Mouse (Mus musculus) mature B cell (primary cell): Measurements from ENCODE around the gene Uqcc3.
"Not testable (repeated sequence)": the region's sequence is repeated elsewhere in the genome, so short reads cannot be mapped to it uniquely, and the experiment has no call there.

Source experiments
- in situ Hi-C: fragments of 300-500 bp; cut with MboI; formaldehyde crosslinking; loops from 2 replicates; pipeline ENCODE4 v1.14.3; 2019

The Uqcc3 gene

GRCm38 (mm10) chr19:8850402-8850901 lies 30.3 kb downstream of the Uqcc3 start, which contains the start of gene Lrrn4cl:
Gene Lrrn4cl, plus strand, starts transcription at chr19:8850768.
- in situ Hi-C loops: loop anchor here (5.0 kb wide), 1 partner anchor 262 kb away; no protein-coding TSS in a partner anchor

DNA sequence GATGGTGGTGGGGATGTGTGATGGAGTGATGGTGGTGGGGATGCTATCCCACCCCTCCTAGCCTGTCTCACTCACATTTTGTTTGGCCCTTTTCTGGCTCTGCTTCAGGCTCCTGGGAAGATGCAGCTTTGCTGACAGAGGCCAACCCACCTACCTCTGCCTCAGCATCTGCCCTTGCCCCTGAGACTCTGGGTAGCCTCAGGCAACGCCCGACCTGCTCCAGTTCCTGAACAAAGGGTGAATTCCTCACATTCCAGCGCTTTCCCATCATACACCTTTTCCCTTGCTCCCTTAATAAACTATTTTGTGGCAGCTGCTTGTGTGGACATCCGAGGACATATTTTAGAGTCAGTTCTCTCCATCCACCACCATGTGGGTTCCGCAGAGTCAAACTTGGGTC lies 32.4 kb downstream of the Uqcc3 start:
- in situ Hi-C loops: no loop called here

DNA sequence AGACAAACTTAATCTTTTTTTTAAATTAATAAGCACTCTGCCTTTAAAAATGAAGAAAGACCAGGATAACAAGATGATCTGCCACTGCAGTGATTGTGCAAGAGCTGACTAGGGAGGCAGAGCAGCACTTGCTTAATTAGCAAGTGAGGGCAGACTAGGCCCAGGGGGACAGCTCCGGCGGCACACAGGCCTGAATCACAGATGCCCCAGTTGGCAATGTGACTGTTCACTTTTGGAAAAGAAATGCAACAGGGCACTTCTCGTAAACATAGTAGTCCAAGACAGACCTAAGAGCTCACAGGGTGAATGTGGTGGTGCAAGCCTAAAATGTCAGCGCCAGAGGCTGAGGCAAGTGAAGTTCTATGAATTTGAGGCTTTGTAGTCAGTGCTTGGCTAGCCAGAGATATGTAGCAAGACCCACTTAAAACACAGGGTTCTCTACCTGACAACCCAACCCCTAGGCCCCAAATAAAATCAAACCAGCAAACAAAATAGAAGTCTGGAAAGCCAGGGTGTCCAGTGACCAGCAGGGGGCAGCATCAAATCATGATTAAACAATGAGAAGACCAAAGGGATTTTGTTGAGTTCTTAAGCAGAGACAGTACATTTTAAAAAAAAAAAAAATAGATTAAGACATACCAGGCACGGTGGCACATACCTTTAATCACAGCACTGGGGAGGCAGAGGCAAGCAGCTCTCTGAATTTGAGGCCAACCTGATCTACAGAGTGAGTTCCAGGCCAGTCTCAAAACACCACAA lies 36.2 kb downstream of the Uqcc3 start:
- in situ Hi-C loops: no loop called here

DNA sequence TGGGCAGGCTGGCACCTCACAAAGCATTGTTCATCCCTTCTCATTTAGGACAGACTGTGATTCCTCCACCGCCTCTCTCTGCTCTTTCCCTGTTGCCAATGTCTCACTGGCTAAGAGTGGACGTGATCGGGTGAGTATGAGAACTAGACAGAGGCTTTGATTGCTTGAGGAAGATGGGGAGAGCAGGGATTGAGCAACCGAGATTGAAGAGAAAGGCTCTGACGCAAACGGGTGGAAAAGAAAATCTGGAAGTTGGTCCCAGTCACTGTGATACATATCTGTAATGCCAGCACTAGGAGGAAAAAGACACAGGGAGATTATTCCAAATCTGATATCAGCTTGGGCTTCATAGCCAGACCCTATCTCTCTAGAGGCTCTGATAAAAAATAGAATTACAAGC lies 37.8 kb downstream of the Uqcc3 start:
- in situ Hi-C loops: no loop called here

GRCm38 (mm10) chr19:8841012-8841411 lies 39.7 kb downstream of the Uqcc3 start:
- in situ Hi-C loops: no loop called here

GRCm38 (mm10) chr19:8839908-8840791 lies 40.6 kb downstream of the Uqcc3 start:
- in situ Hi-C loops: no loop called here

DNA sequence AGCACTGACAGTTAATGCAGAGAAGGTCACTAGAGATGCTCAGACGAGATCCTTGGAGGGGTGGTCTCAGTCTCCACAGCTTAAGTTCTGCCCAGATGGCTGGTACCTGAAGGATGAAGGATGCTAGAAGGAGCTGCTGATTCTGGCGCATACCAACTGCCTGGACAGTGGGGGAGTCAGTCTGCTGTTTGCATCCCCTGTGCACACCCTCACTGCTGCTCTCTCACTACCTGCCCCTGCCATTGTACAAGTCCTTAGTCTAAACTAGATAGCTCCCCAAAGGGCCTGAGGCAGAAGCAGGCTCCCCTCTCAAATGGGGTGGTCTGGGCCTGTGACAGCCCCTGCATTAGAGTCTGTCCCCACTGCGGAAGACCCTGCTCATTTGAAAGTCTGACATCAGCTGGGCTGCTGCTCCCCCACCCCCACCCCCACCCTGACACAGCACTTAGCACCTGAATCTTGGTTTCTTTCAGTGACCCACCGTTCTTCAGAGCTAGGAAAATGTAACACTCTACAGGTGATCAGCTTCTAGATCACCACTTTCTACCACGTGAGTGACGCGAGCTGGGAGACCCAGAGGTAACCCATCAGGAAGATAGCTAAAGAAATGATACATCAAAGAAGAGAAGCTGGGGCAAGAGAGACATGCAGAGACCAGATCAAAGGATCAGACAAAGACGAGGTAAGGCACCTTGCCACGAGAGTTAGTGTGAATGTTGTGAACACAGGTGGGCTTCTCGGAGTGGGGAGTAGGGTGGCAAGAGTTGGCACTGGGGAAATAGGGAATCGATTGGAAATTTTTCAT lies 41.4 kb downstream of the Uqcc3 start, which contains the start of gene Gng3:
Gene Gng3 (minus strand): TSS at position 92 of the 805 bp plus-strand sequence.
- in situ Hi-C loops: no loop called here

DNA sequence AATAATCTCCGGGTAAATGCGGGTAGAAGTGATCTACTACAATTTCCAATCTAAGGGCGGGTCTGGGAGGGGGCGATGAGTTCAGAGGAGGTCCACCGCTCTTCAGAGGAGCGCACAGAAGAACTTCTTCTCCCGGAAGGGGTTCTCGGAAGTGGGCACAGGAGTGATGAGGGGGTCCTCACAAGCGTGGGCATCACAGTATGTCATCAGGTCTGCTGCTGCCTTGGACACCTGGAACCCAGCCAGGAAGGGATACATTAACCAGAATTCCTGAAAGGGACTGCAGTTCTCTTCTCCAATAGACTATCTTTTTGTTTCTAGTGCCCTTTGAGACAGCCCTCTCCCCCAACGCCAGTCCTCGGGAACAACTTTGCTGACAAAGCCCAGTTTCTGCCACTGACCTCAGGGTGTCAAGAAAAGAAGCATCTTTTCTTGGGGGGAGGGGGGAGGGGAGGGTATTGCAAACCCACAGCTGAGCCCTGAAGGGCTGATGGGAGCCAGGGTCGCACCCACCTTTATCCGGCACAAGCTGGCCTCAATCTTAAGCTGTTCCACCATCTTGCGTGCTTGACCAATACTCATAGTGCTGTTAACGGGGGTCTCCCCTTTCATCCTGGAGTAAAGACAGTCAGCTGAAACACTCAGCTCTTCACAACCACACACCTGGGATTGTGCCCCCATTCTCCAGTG lies 42.5 kb downstream of the Uqcc3 start:
- in situ Hi-C loops: no loop called here

- in situ Hi-C loops: no loop called here
These were observed 43.4 kb downstream of the Uqcc3 start, which contains the start of gene Bscl2 for GRCm38 (mm10) chr19:8837251-8837791. Gene Bscl2, plus strand, starts transcription at chr19:8837467.

- in situ Hi-C loops: not testable (repeated sequence)
These were observed 44.4 kb downstream of the Uqcc3 start for GRCm38 (mm10) chr19:8836327-8836726.

GRCm38 (mm10) chr19:8832971-8833370 lies 47.8 kb downstream of the Uqcc3 start:
- in situ Hi-C loops: no loop called here

DNA sequence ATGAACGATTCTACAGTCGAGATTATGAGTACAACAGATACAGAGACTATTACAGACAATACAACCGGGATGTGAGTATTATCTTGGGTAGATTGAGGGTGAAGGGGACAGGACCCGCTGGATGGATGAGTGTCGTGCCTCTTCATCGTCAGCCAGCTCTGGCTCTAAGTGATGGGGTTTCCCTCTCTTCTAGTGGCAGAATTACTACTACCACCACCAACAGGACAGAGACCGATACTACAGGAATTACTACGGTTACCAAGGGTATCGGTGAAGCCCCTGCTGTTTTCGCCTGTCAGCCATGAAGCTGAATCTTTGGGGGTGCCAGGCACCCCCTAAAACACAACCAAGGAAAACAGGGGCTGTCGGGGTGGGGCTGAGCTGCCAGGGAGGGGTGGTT lies 49.5 kb downstream of the Uqcc3 start:
- in situ Hi-C loops: no loop called here

DNA sequence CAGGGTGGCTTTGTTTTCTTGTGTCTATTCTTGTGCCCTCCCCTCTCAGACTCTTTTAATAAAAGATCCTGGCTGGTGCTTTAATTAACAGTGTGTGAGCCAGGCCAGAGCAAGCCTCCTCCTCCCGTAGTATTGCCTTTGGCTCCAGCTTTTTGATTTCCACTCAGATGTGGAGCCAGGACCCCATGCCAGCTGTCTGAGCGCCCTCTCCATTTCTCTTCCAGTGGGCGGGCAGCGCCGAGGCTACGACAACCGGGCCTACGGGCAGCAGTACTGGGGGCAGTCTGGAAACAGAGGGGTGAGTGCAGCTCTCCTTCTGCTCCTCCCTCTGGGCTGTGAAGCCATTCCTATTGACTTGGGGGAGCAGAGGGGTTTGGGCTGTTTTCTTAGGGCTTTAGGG lies 50.1 kb downstream of the Uqcc3 start:
- in situ Hi-C loops: no loop called here
